Mouse (Mus musculus): ENCODE results near the gene Dgkh.
"Not testable (repeated sequence)": the region's sequence is repeated elsewhere in the genome, so short reads cannot be mapped to it uniquely, and the experiment has no call there.

Gene Dgkh

GRCm38 (mm10) chr14:78732617-78733312 is at the start of gene Dgkh:
TSS of gene Dgkh (minus strand) at chr14:78732776.
- in situ Hi-C loops (cut with MboI, MseI) = no loop called here

DNA sequence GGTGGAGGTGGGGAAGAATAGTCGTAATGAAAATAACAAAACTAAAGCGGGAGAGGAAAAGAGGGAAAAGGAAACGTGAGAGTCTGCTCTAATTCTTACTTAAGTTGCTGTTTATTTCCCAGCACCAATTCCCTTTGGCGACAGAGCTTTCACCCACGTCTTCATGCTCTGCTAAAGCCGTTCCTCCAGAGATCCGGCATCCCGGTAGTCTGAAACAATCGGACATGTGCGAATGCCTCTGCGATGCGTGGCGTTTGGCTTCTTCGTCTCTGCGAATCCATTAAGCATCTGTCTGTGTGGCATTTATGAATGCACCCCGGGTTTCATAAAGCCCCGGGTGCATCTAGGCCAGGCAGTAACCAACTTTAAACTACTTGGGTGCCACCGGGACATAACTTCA is 44.6 kb upstream of the Dgkh start:
- in situ Hi-C loops (cut with MboI, MseI) = no loop called here

DNA sequence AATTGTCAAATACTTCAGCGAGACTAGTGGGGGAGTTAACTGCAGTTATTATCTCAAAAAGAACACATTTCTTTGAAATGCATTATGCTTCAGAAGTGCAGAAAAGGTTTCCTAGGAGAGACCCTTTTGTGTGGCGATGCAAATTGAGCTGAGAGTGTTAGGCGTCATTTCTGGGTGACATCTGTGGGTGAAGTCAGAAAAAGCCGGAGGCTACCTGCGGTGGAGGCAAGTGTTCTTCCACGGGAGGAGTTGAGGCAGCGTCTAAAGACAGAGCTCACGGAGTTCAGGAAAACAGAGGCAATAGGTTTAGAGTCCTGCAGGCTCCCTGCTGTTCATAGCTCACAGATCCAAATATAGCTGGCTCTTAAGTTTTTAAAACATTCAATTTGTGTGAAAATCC is 44.1 kb upstream of the Dgkh start:
- in situ Hi-C loops (cut with MboI, MseI) = no loop called here

GRCm38 (mm10) chr14:78775699-78776098 is 43.1 kb upstream of the Dgkh start:
- in situ Hi-C loops (cut with MboI, MseI) = no loop called here

GRCm38 (mm10) chr14:78775226-78775625 is 42.6 kb upstream of the Dgkh start:
- in situ Hi-C loops (cut with MboI, MseI) = no loop called here

DNA sequence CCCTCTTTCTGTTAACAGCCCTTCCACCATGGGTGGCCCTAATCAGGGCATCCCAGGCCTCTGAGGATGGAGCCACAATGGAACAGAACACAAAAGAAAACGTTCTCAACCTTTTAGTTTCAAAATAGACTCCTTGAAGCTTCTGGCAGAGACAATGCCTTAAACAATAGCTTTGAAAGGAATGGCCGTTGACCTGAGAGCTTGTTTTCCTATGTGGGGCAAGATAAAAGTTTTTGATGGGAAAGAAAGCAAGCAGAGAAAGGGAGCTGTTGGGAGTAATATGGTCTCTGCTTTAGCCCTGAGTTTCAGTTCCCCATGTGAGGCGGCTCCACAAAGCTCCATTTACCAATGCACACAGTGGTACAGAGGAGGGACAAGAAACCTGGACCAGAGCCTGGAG is 37.9 kb upstream of the Dgkh start:
- in situ Hi-C loops (cut with MboI, MseI) = loop anchor here (5.0 kb wide), 1 partner anchor 78 kb away; no protein-coding TSS in a partner anchor

DNA sequence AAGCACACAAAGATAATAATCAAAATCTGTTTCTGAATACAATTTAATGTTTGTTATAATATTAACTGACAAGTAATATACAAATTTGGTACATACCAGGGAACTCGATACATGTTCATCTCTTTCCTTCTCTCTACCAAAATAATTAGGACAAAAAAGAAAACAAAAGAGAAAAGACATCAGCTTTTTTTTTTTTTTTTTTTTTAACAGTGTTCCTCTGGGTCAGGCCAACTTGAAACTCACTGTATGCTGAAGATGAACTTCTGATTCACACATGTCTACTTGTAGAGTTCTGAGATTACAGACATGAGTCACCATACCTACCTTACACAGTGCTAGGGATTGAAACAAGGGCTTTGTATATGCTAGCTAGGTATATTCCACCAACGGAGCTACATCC is 28.5 kb upstream of the Dgkh start:
- in situ Hi-C loops (cut with MboI, MseI) = no loop called here

GRCm38 (mm10) chr14:78759491-78759890 is 26.9 kb upstream of the Dgkh start:
- in situ Hi-C loops (cut with MboI, MseI) = no loop called here

- in situ Hi-C loops (cut with MboI, MseI) = no loop called here
Measured at GRCm38 (mm10) chr14:78755316-78755715, 22.7 kb upstream of the Dgkh start.

DNA sequence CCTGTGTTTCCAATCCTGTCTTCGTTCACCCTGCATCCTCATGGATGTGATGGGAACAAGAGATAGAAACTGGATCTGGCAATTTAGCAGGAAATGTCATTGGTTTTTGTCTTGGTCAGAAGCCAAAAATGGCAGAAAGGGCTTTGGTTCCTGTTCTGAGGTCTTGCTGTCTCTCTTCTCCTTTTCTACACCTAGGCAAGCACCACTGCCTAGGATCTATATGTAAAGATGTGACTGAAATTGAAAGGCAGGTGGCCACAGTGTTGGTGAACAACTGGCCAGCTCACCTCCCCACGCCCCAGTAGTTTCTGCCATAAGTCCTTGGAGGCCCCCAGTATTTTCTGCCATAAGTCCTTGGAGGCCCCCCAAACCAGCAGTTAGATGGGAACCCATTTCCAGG is 16.1 kb upstream of the Dgkh start:
- in situ Hi-C loops (cut with MboI, MseI) = no loop called here

- in situ Hi-C loops (cut with MboI, MseI) = no loop called here
Measured at GRCm38 (mm10) chr14:78747969-78748651, 15.5 kb upstream of the Dgkh start.

- in situ Hi-C loops (cut with MboI, MseI) = no loop called here
Measured at GRCm38 (mm10) chr14:78747454-78747853, 14.9 kb upstream of the Dgkh start.

- in situ Hi-C loops (cut with MboI, MseI) = no loop called here
Measured at GRCm38 (mm10) chr14:78734605-78735004, 2.0 kb upstream of the Dgkh start.

DNA sequence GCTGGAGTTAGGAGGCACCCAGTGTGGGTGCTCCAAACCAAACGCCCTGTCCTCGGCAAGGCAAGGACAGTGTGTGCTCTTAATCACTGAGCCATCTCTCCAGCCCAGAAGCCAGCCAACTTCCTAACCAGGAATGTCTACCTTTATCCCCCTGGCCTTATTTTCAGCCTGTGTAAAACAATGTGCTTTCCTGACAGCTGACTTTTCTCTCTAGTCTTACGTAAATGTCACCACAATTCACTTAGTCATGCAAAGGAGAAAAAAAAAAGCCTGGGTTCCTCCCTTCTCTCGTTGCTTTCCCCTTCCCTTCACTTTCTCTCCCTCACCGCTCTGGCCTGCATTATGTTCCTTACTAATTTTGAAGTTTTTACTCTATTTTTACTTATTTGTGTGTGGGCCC is 1.6 kb upstream of the Dgkh start:
- in situ Hi-C loops (cut with MboI, MseI) = not testable (repeated sequence)

- in situ Hi-C loops (cut with MboI, MseI) = no loop called here
Measured at GRCm38 (mm10) chr14:78733366-78734076, 945 bp upstream of the Dgkh start.

- in situ Hi-C loops (cut with MboI, MseI) = no loop called here
Measured at GRCm38 (mm10) chr14:78731852-78732616, 542 bp downstream of the Dgkh start.

DNA sequence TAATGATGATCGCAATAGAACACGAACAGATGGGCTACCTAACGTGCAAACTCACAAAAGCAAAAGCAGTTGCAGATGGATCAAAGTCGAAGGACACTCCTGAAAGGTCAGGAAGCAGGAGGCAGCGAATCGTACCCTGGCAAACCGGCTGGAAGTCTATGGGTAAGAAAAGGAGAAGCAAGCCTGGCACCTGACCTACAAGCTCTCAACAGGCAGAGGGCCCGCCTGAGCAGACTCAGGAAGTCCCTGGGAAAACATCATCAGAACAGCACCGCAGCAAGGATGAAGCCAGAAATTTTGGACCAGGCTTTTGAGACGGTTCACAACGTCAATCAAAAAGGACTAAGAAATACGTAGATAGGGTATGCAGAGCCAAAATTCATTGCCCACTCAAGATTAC is 1.3 kb downstream of the Dgkh start:
- in situ Hi-C loops (cut with MboI, MseI) = no loop called here

- in situ Hi-C loops (cut with MboI, MseI) = no loop called here
Measured at GRCm38 (mm10) chr14:78725976-78726375, 6.6 kb downstream of the Dgkh start.

DNA sequence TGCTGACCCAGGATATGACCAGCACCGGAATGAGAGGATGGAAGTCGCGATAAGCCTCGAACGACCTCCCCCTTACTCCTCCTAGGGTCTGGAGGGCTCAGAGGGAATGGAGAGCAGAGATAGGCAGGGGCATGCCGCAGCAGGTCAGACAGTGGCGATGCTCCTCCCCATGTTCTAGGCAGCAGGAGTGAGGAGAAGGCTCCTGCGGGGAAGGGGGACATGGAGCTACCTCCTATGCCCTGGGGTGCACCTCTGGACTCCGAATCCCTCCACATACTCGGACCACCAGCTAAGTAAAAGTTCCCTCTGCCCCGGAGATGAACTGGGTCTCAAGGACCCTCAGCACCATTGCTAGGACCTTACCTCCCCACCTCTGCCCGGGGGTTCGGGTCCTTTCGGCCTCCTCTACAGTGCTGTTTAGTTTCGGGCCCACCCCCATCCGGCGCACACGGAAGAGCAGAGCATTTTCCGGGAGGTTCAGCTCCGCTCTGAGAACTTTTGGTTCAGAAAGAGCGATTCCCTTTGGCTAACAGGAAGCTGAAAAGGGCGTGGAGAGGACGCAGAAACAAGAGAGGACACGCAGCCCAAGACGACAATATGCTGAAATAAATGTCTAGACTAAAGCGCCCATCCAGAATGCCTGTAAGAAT is 7.1 kb downstream of the Dgkh start:
- in situ Hi-C loops (cut with MboI, MseI) = no loop called here

GRCm38 (mm10) chr14:78724414-78725306 is 7.9 kb downstream of the Dgkh start:
- in situ Hi-C loops (cut with MboI, MseI) = no loop called here

Data from T-helper 2 cell (primary cell).